Mouse (Mus musculus) embryonic facial prominence, embryonic 11.5 days (tissue): ENCODE data around the gene Morn5. TPM values are rescaled to one million over a fixed set of nuclear protein-coding genes. Genes with fewer than 3 reads are reported as not detected.

ENCODE experiments used
- ATAC-seq: fragments of 200-750 bp; cut with Nextera tagmentation; replicated peaks from 2 replicates; pipeline ENCODE4 v1.8.0; 2017; ENCODE audit warnings: low read depth; ENCODE audit not compliant: insufficient number of reproducible peaks, low FRiP score, low TSS enrichment
- DNase-seq: peaks from one replicate; pipeline ENCODE4 v3.0.0-alpha.2; 2015; ENCODE audit warnings: low spot score
- H3K27ac ChIP-seq: fragments of 300-500 bp; sonication (generic); replicated peaks from 2 replicates; pipeline ENCODE4 v1.5.1; 2014; ENCODE audit warnings: mild to moderate bottlenecking, low read depth, low read length, control low read depth
- H3K27me3 ChIP-seq: fragments of 300-500 bp; sonication (generic); 2 replicates; pipeline ENCODE4 v1.6.1; 2014; ENCODE audit warnings: mild to moderate bottlenecking, low read length, moderate library complexity, mixed read lengths; ENCODE audit not compliant: control insufficient read depth, insufficient read depth
- H3K36me3 ChIP-seq: fragments of 300-500 bp; sonication (generic); replicated peaks from 2 replicates; pipeline ENCODE4 v1.6.1; 2014; ENCODE audit warnings: low read depth, mild to moderate bottlenecking, low read length, moderate library complexity, mixed read lengths; ENCODE audit not compliant: control insufficient read depth, insufficient read depth
- H3K4me1 ChIP-seq: fragments of 300-500 bp; sonication (generic); 2 replicates; pipeline ENCODE4 v1.6.1; 2014; ENCODE audit warnings: low read length, mixed read lengths; ENCODE audit not compliant: control insufficient read depth, insufficient read depth
- H3K4me2 ChIP-seq: fragments of 300-500 bp; sonication (generic); 2 replicates; pipeline ENCODE4 v1.6.1; 2014; ENCODE audit warnings: low read depth, mild to moderate bottlenecking, control low read depth, low read length, moderate library complexity
- H3K4me3 ChIP-seq: fragments of 300-500 bp; sonication (generic); 2 replicates; pipeline ENCODE4 v1.5.1; 2014; ENCODE audit warnings: low read depth, low read length, control low read depth
- H3K9ac ChIP-seq: fragments of 300-500 bp; sonication (generic); replicated peaks from 2 replicates; pipeline ENCODE4 v1.6.1; 2014; ENCODE audit warnings: mild to moderate bottlenecking, control low read depth, low read length
- H3K9me3 ChIP-seq: fragments of 300-500 bp; sonication (generic); replicated peaks from 2 replicates; pipeline ENCODE4 v1.6.1; 2016; ENCODE audit warnings: mild to moderate bottlenecking, low read length, inconsistent platforms, mixed read lengths; ENCODE audit not compliant: control insufficient read depth
- WGBS: fragments of 180-500 bp; shearing (Covaris S2); extraction: QIAGEN DNeasy Blood & Tissue Kit; methylation state at CpG from one replicate; pipeline ENCODE4 v1.1.7; 2014; 5-methylcytosine and 5-hydroxymethylcytosine counted together
- polyA plus RNA-seq: library from polyadenylated mRNA; unstranded; fragments of >200 nt; fragmentation: Nextera tagmentation; extraction: Ambion mirVana; gene quantifications from 2 replicates; pipeline ENCODE4 v1.2.1, GENCODE M21; 2014

The Morn5 gene
- polyA plus RNA-seq, 1 experiment from 2014 or later: not detected

DNA sequence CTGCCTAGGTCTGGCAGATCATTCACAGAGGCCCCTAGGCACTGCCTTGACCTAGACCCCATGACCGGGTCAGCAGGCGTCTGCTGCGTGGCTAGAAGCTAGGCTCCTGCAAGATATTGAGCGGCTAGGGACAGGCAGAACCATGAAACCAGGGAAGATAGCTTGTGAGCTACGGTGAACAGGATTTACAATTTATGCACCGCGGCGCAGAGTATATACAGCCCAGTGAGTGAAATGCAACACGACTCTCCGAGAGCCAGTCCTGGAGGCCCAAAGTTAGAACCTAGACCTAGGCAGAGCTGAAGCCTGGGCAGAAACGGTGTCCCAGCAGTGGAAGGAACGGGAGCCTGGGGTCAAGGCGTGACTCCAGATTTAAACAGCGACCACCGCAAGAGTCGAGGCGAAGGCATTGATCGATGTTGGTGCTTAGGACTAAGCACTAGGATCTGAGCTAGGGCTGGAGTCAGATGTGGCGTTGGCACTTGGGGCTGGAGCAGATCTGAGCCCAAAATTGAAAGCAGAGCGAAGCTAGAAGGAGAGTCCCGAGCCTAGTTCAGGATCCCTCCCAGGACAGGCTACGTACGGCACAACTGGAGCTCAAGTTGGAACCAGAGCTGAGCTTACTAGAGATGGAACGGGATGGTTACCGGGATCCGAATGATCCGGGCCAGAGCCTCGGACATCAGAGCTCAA is 52.8 kb downstream of the Morn5 start:
- H3K27ac ChIP-seq: peak overlapping the region; percentile 35; the same call in 1 of the 2 replicates
- peak overlapping the region; percentile 80 for H3K9ac ChIP-seq
- H3K9me3 ChIP-seq: no peaks in the 10 kb centered on the region
- peak overlapping the region; percentile 74 for H3K4me2 ChIP-seq
- peak overlapping the region; percentile 57 for H3K4me3 ChIP-seq
- ATAC-seq (no peak), DNase-seq (no peak)
- H3K27me3 ChIP-seq: peaks cover 68% of the 10 kb centered on the region
- WGBS: 2% methylated on average over 28 of the region's 28 CpGs
- H3K4me1 ChIP-seq: peaks cover 16% of the 10 kb centered on the region; the same call in 1 of the 2 replicates
- H3K36me3 ChIP-seq: no peaks in the 10 kb centered on the region

GRCm38 (mm10) chr2:36102559-36102946 is 53.3 kb downstream of the Morn5 start:
- DNase-seq (peak; percentile 59), ATAC-seq (0 out of 2 replicates have a peak, but pooled peaks have one; percentile 14)
- Histone ChIP-seq H3K4me1 (peaks cover 16% of the 10 kb centered on the region; the same call in 1 of the 2 replicates), H3K9ac (peak overlapping the region; percentile 80), H3K36me3 (no peaks in the 10 kb centered on the region), H3K27me3 (peaks cover 70% of the 10 kb centered on the region), H3K4me2 (peak overlapping the region; percentile 74), H3K4me3 (peak overlapping the region; percentile 57), H3K9me3 (no peaks in the 10 kb centered on the region), H3K27ac (peak overlapping the region; percentile 66)
- under 1% methylated on average over 21 of the region's 21 CpGs for WGBS

DNA sequence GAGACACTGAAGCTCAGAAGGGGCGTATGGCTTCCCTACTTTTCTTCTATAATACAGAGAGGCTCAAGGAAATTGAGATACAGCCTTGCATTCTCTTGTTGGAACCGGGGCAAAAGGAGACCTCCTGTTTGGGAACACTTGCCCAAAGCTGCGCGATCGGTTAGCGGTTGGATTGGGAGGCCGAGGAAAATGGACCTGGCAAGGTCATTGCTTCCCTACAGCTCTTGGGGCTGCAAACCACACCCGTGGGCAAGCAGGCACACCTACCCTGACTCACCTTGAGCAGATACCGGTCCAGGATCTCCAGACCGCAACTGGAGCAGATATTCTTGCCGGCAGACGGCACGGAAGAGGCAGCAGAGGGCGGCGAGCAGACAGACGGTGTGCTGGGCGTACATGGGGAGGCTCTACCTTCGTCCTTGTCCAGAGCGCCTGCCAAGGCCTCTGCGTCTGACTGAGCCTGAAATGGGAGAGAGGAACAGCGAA is 53.9 kb downstream of the Morn5 start:
- DNase-seq (no peak), ATAC-seq (no peak)
- Histone ChIP-seq H3K27ac (peak overlapping the region; percentile 66), H3K4me1 (peaks cover 16% of the 10 kb centered on the region; the same call in 1 of the 2 replicates), H3K36me3 (no peaks in the 10 kb centered on the region), H3K9me3 (no peaks in the 10 kb centered on the region), H3K9ac (peak overlapping the region; percentile 80), H3K4me3 (peak overlapping the region; percentile 57), H3K4me2 (peak overlapping the region; percentile 74), H3K27me3 (peaks cover 70% of the 10 kb centered on the region)
- 1% methylated on average over 21 of the region's 21 CpGs for WGBS

DNA sequence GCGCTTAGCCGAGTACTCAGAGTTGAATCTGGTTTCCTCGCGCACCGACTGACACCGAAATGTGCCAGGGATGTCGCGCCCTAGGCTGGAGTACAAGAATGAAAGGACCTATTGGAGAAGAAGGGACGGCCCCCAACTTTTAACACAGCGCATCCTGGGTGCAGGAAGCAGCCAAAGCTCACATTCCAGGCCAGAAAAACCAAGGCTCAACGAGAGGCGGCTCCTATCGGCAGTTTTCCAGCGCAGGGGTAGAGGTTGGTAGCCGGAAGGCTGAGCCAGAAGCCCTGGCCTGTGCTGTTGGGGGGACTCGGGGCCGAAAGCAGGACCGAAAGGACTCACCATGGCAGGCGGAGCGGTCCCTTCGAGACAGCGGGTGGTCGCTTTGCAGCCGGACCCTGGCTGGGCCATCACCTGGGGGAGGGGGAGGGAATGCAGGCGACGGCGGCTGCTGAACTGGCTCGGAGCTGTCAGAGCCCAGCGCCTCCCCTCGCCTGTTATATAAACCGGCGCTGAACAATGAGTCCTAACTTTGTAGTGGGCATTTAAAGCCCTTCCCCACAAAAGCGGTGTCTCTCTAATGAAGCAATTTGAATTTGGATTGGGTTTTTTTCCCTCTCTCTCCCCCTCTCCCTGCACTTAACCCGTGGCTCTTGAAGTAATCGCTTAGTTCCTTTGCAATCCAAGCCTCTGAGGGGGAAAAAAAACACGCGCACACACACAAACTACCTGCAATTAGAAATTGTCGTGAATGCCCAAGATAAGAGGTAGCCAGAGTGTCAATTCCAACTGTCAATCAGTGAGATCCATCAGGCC is 54.5 kb downstream of the Morn5 start:
- under 1% methylated on average over 38 of the region's 38 CpGs for whole genome bisulfite sequencing
- peak; percentile 52 for DNase-seq
- peak overlapping the region; percentile 74 for H3K4me2 ChIP-seq
- H3K27ac ChIP-seq: peak overlapping the region; percentile 85
- H3K9me3 ChIP-seq: no peaks in the 10 kb centered on the region
- H3K9ac ChIP-seq: peak overlapping the region; percentile 80
- peaks cover 68% of the 10 kb centered on the region for H3K27me3 ChIP-seq
- peak overlapping the region; percentile 57 for H3K4me3 ChIP-seq
- H3K36me3 ChIP-seq: no peaks in the 10 kb centered on the region
- H3K4me1 ChIP-seq: peaks cover 16% of the 10 kb centered on the region; the same call in 1 of the 2 replicates
- ATAC-seq: no peak

GRCm38 (mm10) chr2:36104436-36104955 is 55.2 kb downstream of the Morn5 start:
- Histone ChIP-seq H3K36me3 (no peaks in the 10 kb centered on the region), H3K27ac (peak overlapping the region; percentile 85), H3K4me3 (peak overlapping the region; percentile 57), H3K4me1 (peaks cover 16% of the 10 kb centered on the region; the same call in 1 of the 2 replicates), H3K27me3 (peaks cover 61% of the 10 kb centered on the region), H3K9ac (peak overlapping the region; percentile 80), H3K9me3 (no peaks in the 10 kb centered on the region), H3K4me2 (peak overlapping the region; percentile 74)
- DNase-seq (peak; percentile 53), ATAC-seq (no peak)
- under 1% methylated on average over 32 of the region's 32 CpGs for WGBS

DNA sequence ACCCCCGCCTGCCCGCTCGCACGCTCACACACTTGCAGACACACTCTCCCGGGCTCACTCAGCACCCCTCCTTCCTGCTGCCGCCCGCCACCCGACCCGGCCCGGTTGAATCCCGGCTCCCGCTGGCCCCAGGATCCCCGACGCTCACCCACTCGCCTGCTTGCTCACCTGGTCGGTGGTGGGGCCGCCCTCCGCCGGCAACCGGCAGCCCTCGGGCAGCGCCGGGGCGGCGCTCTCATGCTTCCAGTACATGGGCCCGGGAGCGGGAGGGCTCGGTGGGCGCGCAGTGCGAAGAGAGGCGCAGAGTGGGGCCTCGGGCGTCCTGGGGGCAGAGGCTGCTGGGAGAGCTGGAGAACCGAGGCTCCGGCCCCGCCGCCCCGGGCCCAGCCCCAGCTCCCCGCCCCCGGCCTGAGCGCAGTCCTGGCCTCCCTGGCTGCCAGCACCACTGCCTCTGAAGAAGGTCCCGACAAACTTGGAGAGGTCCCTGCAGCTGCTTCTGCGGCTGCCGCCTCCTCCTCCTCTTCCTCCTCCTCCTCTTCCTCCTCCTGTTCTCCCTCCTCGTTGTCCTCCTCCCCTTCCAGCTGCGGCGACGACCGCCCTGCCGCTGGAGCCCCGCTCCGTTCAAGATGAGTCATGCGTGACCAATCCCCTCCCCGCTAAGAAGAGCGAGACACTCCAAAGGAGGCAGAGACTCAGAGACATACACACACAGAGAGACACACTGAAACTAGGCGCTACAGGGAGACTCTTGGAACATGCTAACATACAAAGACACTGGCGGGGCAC is 55.9 kb downstream of the Morn5 start, which contains the start of gene Lhx6:
TSS of gene Lhx6 (minus strand) at position 453 of the 786 bp plus-strand sequence.
- no peaks in the 10 kb centered on the region for H3K9me3 ChIP-seq
- no peak for ATAC-seq
- WGBS: under 1% methylated on average over 51 of the region's 58 CpGs
- peak within 1 kb of the TSS; percentile 85 for H3K27ac ChIP-seq
- peak within 1 kb of the TSS; percentile 74 for H3K4me2 ChIP-seq
- peak within 1 kb of the TSS; percentile 80 for H3K9ac ChIP-seq
- peak within 1 kb of the TSS; percentile 57 for H3K4me3 ChIP-seq
- DNase-seq: no peak
- peaks cover 16% of the 10 kb centered on the region; the same call in 1 of the 2 replicates for H3K4me1 ChIP-seq
- no peaks in the 10 kb centered on the region for H3K36me3 ChIP-seq
- peaks cover 58% of the 10 kb centered on the region for H3K27me3 ChIP-seq

GRCm38 (mm10) chr2:36108615-36109014 is 59.4 kb downstream of the Morn5 start:
- WGBS: 1% methylated on average over 7 of the region's 7 CpGs

More at GRCm38 (mm10) chr2:36108615-36109014, 59.4 kb downstream of the Morn5 start:
- H3K4me3 ChIP-seq: no peak overlapping the region
- H3K36me3 ChIP-seq: no peaks in the 10 kb centered on the region
- H3K4me2 ChIP-seq: no peak overlapping the region
- H3K9me3 ChIP-seq: no peaks in the 10 kb centered on the region
- no peak overlapping the region for H3K27ac ChIP-seq
- peaks cover 37% of the 10 kb centered on the region for H3K27me3 ChIP-seq
- peaks cover 6% of the 10 kb centered on the region; the same call in 1 of the 2 replicates for H3K4me1 ChIP-seq
- ATAC-seq (no peak), DNase-seq (peak; percentile 70)
- no peak overlapping the region for H3K9ac ChIP-seq
